In the genomic region with DNA sequence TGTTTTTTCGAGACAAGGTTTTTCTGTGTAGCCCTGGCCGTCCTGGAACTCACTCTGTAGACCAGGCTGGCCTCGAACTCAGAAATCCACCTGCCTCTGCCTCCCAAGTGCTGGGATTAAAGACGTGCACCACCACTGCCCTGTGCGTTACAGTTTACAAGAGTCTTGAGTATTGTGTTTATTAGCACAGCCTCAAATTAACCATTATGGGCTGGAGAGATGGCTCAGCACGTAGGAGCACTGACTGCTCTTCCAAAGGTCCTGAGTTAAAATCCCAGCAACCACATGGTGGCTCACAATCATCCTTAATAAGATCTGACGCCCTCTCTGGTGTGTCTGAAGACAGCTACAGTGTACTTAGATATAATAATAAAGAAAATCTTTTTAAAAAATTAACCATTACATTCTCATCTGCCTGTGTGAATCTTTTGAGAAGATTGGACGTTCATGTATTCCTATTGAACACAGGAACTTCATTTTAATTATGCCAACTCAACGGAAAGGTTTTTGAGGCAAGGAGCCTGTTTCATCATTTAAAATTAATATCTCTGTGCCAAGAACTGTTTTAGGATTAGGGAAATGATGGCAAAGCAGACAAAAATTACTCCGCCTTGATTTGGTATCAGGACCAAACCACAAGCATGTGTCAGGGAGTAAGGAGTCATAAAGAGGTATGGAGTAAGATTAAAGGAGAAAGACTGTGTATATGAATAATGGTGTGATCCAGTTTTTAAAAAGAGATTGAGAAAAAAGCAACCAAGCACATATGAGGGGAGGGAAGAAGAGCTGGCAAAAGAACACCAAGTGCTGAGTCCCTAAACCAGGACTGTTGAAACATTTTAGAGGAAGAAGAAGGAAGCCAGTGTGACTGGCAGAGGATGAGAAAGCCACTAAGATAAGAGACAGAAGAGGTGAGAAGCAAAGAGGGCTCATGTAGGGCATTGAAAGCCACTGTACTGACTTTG, we compare ENCODE assay signal across 8 mouse cellular contexts. TPM values are rescaled to one million over a fixed set of nuclear protein-coding genes. Genes with fewer than 3 reads are reported as not detected.
A peak's percentile ranks its signal among the peaks of the same experiment; 100 is the strongest.
DNase-seq lines count a peak whose midpoint lies in the region; ATAC-seq lines count a peak whose summit lies in the region.

No protein-coding gene starts in this region.

- H3K27me3 ChIP-seq in neural tube, embryonic 11.5 days (ENCODE audit: control insufficient read depth, insufficient read depth, low read length) = no peaks in the 10 kb centered on the region
- no peaks in the 10 kb centered on the region for H3K27me3 ChIP-seq in hindbrain, embryonic 13.5 days
- H3K27me3 ChIP-seq in midbrain, embryonic 15.5 days (replicated peaks) = no peaks in the 10 kb centered on the region

- H3K36me3 ChIP-seq in neural tube, embryonic 11.5 days (ENCODE audit: control insufficient read depth, insufficient read depth, low read length) = no peaks in the 10 kb centered on the region
- no peaks in the 10 kb centered on the region for H3K36me3 ChIP-seq in hindbrain, embryonic 13.5 days
- no peaks in the 10 kb centered on the region for H3K36me3 ChIP-seq in midbrain, embryonic 15.5 days (replicated peaks)

- H3K4me3 ChIP-seq in neural tube, embryonic 11.5 days (ENCODE audit: low read depth, low read length) = peak overlapping the region; percentile 66
- peak overlapping the region; percentile 76 for H3K4me3 ChIP-seq in hindbrain, embryonic 13.5 days
- H3K4me3 ChIP-seq in midbrain, embryonic 15.5 days = peak overlapping the region; percentile 90

- H3K9ac ChIP-seq in neural tube, embryonic 11.5 days (ENCODE audit: low read length) = peak overlapping the region; percentile 75
- H3K9ac ChIP-seq in hindbrain, embryonic 13.5 days = peak overlapping the region; percentile 80
- peak overlapping the region; percentile 79 for H3K9ac ChIP-seq in midbrain, embryonic 15.5 days

- no peak; the same call in 1 of the 2 replicates for ATAC-seq in neural tube, embryonic 11.5 days (ENCODE audit: insufficient read depth, low FRiP score, low TSS enrichment)
- ATAC-seq in hindbrain, embryonic 13.5 days (ENCODE audit: low FRiP score) = peak; percentile 5; the same call in 1 of the 2 replicates
- peak; percentile 12 for ATAC-seq in midbrain, embryonic 15.5 days (replicated peaks)

- 48% methylated on average over 10 of the region's 10 CpGs for WGBS in neural tube, embryonic 11.5 days
- WGBS in hindbrain, embryonic 13.5 days = 43% methylated on average over 10 of the region's 10 CpGs
- WGBS in midbrain, embryonic 15.5 days = 37% methylated on average over 10 of the region's 10 CpGs

- no peaks in the 10 kb centered on the region for H3K9me3 ChIP-seq in neural tube, embryonic 11.5 days (ENCODE audit: control insufficient read depth, low read length)
- H3K9me3 ChIP-seq in hindbrain, embryonic 13.5 days = no peaks in the 10 kb centered on the region
- H3K9me3 ChIP-seq in midbrain, embryonic 15.5 days = no peaks in the 10 kb centered on the region

- peak overlapping the region; percentile 50 for H3K4me2 ChIP-seq in neural tube, embryonic 11.5 days (ENCODE audit: low read depth)
- H3K4me2 ChIP-seq in hindbrain, embryonic 13.5 days = peak overlapping the region; percentile 59
- H3K4me2 ChIP-seq in midbrain, embryonic 15.5 days = peak overlapping the region; percentile 63

- peaks cover 8% of the 10 kb centered on the region; the same call in 1 of the 2 replicates for H3K4me1 ChIP-seq in neural tube, embryonic 11.5 days (ENCODE audit: control insufficient read depth, insufficient read depth, low read length)
- peaks cover 27% of the 10 kb centered on the region for H3K4me1 ChIP-seq in hindbrain, embryonic 13.5 days (replicated peaks)
- H3K4me1 ChIP-seq in midbrain, embryonic 15.5 days = peaks cover 32% of the 10 kb centered on the region

- peak overlapping the region; percentile 98; the same call in 1 of the 2 replicates for H3K27ac ChIP-seq in neural tube, embryonic 11.5 days (ENCODE audit: low read depth, low read length)
- peak overlapping the region; percentile 100 for H3K27ac ChIP-seq in hindbrain, embryonic 13.5 days
- peak overlapping the region; percentile 100 for H3K27ac ChIP-seq in midbrain, embryonic 15.5 days

- DNase-seq in cerebellum, adult 18-20 months = peak; percentile 4 to 33
- no peak for DNase-seq in cerebellum, adult 8-10 months
- DNase-seq in neural tube, embryonic 11.5 days (ENCODE audit: low spot score) = no peak
- DNase-seq in neural tube, embryonic 10.5 days (ENCODE audit: extremely low spot score, low spot score) = no peak
- DNase-seq in adrenal gland, adult 8-10 months = no peak
- DNase-seq in thymus, postnatal 10 days (ENCODE audit: low spot score in 2 of 2) = no peak

RNA-seq across cellular contexts. Expression of gene Rprd2, which starts 1.7 kb away (rescaled TPM):
- 21.1 and 21.6 TPM in 2 replicates for polyA plus RNA-seq in neural tube, embryonic 11.5 days (2014; fragmentation: Nextera tagmentation; extraction: Ambion mirVana)
- 23.8 and 24.4 TPM in 2 replicates for polyA plus RNA-seq in hindbrain, embryonic 13.5 days (2015; fragmentation: Nextera tagmentation; extraction: Ambion mirVana)
- polyA plus RNA-seq in midbrain, embryonic 15.5 days (2015; fragmentation: Nextera tagmentation; extraction: Ambion mirVana) = 22.8 and 25.2 TPM in 2 replicates
- total RNA-seq in adrenal gland, adult 8-10 months (2022) = 10 to 100 TPM; 57.2 to 70.5 (median 57.7) TPM

RNA-seq across cellular contexts. Expression of gene Prpf3, which starts 35.4 kb away (rescaled TPM):
- polyA plus RNA-seq in neural tube, embryonic 11.5 days (2014; fragmentation: Nextera tagmentation; extraction: Ambion mirVana) = 65.9 and 69.6 TPM in 2 replicates
- 36.6 and 39.7 TPM in 2 replicates for polyA plus RNA-seq in hindbrain, embryonic 13.5 days (2015; fragmentation: Nextera tagmentation; extraction: Ambion mirVana)
- polyA plus RNA-seq in midbrain, embryonic 15.5 days (2015; fragmentation: Nextera tagmentation; extraction: Ambion mirVana) = 40.0 and 40.6 TPM in 2 replicates
- 10 to 100 TPM; 27.8 to 43.0 (median 35.6) TPM for total RNA-seq in adrenal gland, adult 8-10 months (2022)

RNA-seq across cellular contexts. Expression of gene Mrps21, which starts 51.0 kb away (rescaled TPM):
- 347 and 348 TPM in 2 replicates for polyA plus RNA-seq in neural tube, embryonic 11.5 days (2014; fragmentation: Nextera tagmentation; extraction: Ambion mirVana)
- 331 and 342 TPM in 2 replicates for polyA plus RNA-seq in hindbrain, embryonic 13.5 days (2015; fragmentation: Nextera tagmentation; extraction: Ambion mirVana)
- 252 and 260 TPM in 2 replicates for polyA plus RNA-seq in midbrain, embryonic 15.5 days (2015; fragmentation: Nextera tagmentation; extraction: Ambion mirVana)
- 100 to 1,000 TPM; 192 to 303 (median 226) TPM for total RNA-seq in adrenal gland, adult 8-10 months (2022)

Comparison
In these comparisons a context has a peak if more than half of its experiments do, and no peak if none do; other contexts are left out.
1. DNase-seq: peak in cerebellum, adult 18-20 months (2 of 2); none in cerebellum, adult 8-10 months (single experiment), neural tube, embryonic 11.5 days (single experiment), neural tube, embryonic 10.5 days (single experiment), adrenal gland, adult 8-10 months (single experiment) and thymus, postnatal 10 days (0 of 2).
2. Peak in every context shown above with its lines, with median percentiles within 50 percentile points of each other: H3K27ac ChIP-seq, H3K4me2 ChIP-seq, H3K4me3 ChIP-seq and H3K9ac ChIP-seq.